Mouse (Mus musculus) kidney, postnatal 36 days (tissue): ENCODE data around the gene Slc16a3.
A peak's percentile ranks its signal among the peaks of the same experiment; 100 is the strongest.

Experiments used
- DNase-seq, 2 experiments: peaks; one replicate each; pipeline ENCODE4 v3.0.0; 2021 to 2022; ENCODE audit warnings: mixed read lengths in 2 of 2

The Slc16a3 gene

GRCm38 (mm10) chr11:120948328-120948727 lies at the start of gene Slc16a3:
TSS of gene Slc16a3 (plus strand) at chr11:120948480.
- peak in 1 of 2 experiments; percentile 31 for DNase-seq

GRCm38 (mm10) chr11:120900276-120901244 lies 47.7 kb upstream of the Slc16a3 start:
- no peak for DNase-seq

- peak; percentile 22 to 47 for DNase-seq
These were observed 46.4 kb upstream of the Slc16a3 start for GRCm38 (mm10) chr11:120901729-120902486.

GRCm38 (mm10) chr11:120902487-120903142 lies 45.7 kb upstream of the Slc16a3 start:
- peak; percentile 44 to 49 for DNase-seq

GRCm38 (mm10) chr11:120903159-120903850 lies 45.0 kb upstream of the Slc16a3 start:
- no peak for DNase-seq

GRCm38 (mm10) chr11:120904561-120904960 lies 43.7 kb upstream of the Slc16a3 start:
- no peak for DNase-seq

- DNase-seq, result peak; percentile 80 to 91
These were observed 42.8 kb upstream of the Slc16a3 start for GRCm38 (mm10) chr11:120905430-120905873.

GRCm38 (mm10) chr11:120913796-120914195 lies 34.5 kb upstream of the Slc16a3 start:
- no peak for DNase-seq

GRCm38 (mm10) chr11:120916477-120916876 lies 31.8 kb upstream of the Slc16a3 start:
- DNase-seq, result no peak

GRCm38 (mm10) chr11:120917756-120918155 lies 30.5 kb upstream of the Slc16a3 start:
- DNase-seq, result no peak

- DNase-seq, result no peak
These were observed 25.8 kb upstream of the Slc16a3 start for GRCm38 (mm10) chr11:120922528-120922927.

GRCm38 (mm10) chr11:120928468-120928867 lies 19.8 kb upstream of the Slc16a3 start:
- DNase-seq, result no peak

GRCm38 (mm10) chr11:120931479-120931878 lies 16.8 kb upstream of the Slc16a3 start:
- no peak for DNase-seq

GRCm38 (mm10) chr11:120932564-120933398 lies 15.5 kb upstream of the Slc16a3 start, which contains the start of gene Ccdc57:
TSS of gene Ccdc57 (minus strand) at chr11:120932872.
- DNase-seq, result peak; percentile 91 to 92

- DNase-seq, result no peak
These were observed 10.3 kb upstream of the Slc16a3 start for GRCm38 (mm10) chr11:120937976-120938375.

GRCm38 (mm10) chr11:120938795-120939194 lies 9.5 kb upstream of the Slc16a3 start:
- no peak for DNase-seq

GRCm38 (mm10) chr11:120939712-120940341 lies 8.5 kb upstream of the Slc16a3 start:
- no peak for DNase-seq

- no peak for DNase-seq
These were observed 7.3 kb upstream of the Slc16a3 start for GRCm38 (mm10) chr11:120940959-120941358.

GRCm38 (mm10) chr11:120945266-120945665 lies 3.0 kb upstream of the Slc16a3 start:
- DNase-seq, result no peak

- no peak for DNase-seq
These were observed 2.4 kb upstream of the Slc16a3 start for GRCm38 (mm10) chr11:120945926-120946325.
